Mouse (Mus musculus): ENCODE measurements at regions not wholly inside any gene's neighbourhood (a gene's known extent, or its start where the extent isn't known, plus 50 kb on each side); places are given as distances from the start of the nearest gene placed in this dataset.

GRCm38 (mm10) chr3:21986164-21986892 is 90.1 kb upstream of the Tbl1xr1 start:
- TF ChIP-seq CTCF (IDR thresholded peaks at IDR 0.05; ENCODE audit: extremely low read depth, insufficient read depth, insufficient read length, insufficient replicate concordance) = no peak
- TF ChIP-seq POLR2A (IDR thresholded peaks at IDR 0.05; ENCODE audit: low read depth, low read length) = no peak

All from spleen, adult 2 months (tissue).